Mouse (Mus musculus): ENCODE data around the gene Socs3. TPM values are rescaled to one million over a fixed set of nuclear protein-coding genes. Genes with fewer than 3 reads are reported as not detected.

Gene Socs3
- total RNA-seq, 2 experiments from 2014 or later = 2.1 to 3.2 TPM

DNA sequence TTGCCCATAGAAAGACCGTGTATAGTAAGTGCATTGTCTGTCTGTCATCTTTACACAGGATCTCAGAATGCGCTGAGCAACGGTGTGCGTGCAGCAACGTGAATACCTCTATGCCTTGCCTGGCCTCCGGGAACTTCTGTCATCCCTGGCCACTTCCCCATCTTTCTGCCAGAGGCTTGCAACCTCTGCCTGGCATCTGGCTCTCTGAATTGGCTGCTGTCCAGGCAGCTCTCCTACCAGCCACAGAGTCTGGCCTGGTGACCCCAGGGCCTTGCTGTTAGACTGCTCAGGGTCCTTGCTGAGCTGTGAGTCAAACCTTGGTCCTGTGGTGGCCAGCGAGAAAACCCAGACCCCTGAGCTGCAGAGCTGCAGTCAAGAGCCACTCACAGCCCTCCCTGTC, 11.7 kb downstream of the Socs3 start:
- DNase-seq (ENCODE audit: low spot score in 2 of 2) = no peak

- no peak for DNase-seq (ENCODE audit: low spot score in 2 of 2)
These were observed 14.2 kb downstream of the Socs3 start for GRCm38 (mm10) chr11:117955621-117956020.

DNA sequence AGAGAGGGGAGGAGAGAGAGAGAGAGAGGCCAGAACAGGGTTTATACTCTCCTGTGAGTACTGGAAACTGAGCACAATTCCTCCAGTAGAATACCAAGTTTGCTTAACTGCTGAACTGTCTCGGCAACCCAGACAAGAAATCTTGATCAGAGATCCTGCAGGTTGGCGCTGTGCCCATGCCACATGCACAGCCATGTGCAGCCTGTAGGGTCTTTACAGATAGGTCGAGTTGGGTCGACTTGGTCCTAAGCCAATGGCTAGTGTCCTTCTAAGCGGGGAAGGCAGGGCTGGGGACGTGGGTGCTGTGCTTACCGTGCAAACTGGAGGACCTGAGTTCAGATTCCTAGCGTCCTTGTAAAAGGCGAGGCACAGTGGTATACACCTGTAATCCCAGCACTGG, 15.0 kb downstream of the Socs3 start:
- DNase-seq (ENCODE audit: low spot score in 2 of 2) = no peak

- DNase-seq (ENCODE audit: low spot score in 2 of 2) = no peak
These were observed 15.8 kb downstream of the Socs3 start for GRCm38 (mm10) chr11:117954094-117954493.

DNA sequence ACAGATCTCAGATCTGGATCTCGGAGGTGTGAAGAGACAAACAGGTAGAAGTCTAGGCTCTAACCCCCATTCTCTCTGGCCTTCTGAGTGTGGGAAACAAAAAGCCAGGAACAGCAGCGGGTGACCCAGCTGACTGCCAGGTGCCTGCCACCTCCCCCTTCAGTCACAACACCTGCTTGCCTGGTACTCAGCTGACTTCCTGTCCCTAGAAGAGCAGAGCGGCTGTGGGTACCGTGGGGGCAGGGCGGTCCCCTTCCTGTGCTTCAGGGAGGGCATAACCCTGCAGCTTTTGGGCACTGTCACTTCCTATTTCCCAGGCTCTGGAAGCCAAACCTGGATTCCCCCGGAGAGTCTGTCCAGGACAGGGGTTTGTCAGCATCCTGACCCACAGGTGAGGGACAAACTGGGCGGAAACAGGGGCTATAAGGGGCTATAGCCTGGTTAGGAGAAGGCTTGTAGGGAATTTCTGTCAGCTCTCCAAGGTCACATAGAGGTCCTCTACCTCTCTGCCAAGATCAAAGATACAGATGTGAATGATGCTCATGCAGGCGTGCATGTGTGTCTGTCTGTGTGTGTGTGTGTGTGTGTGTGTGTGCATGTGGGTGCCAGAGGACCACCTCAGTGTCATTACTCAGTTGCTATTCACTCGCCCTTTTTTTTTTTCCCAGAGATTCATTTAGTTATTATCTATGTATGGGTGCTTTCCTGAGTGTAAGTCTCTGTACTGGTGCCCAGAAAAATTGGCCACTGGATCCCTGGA, 17.5 kb downstream of the Socs3 start:
- no peak for DNase-seq (ENCODE audit: low spot score in 2 of 2)

DNA sequence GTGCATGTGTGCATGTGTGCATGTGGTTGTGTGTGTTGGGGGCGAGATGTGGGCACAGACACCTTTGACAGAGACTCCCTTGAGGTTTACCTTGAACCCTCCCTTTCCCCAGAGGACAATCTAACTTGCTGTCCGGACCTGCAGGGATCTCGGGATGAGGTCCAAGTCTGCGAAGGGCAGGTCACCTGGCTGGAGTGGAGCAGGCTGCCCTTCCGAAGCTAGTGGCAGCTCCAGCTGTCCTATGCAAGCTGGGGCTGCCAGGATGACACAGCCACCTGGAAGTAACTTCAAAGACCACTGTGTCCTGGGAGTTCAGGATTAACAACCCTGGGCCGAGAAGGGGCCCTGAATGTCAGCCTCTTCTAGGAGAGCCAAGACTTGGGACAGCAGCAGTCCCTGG, 18.5 kb downstream of the Socs3 start:
- no peak for DNase-seq (ENCODE audit: low spot score in 2 of 2)

DNA sequence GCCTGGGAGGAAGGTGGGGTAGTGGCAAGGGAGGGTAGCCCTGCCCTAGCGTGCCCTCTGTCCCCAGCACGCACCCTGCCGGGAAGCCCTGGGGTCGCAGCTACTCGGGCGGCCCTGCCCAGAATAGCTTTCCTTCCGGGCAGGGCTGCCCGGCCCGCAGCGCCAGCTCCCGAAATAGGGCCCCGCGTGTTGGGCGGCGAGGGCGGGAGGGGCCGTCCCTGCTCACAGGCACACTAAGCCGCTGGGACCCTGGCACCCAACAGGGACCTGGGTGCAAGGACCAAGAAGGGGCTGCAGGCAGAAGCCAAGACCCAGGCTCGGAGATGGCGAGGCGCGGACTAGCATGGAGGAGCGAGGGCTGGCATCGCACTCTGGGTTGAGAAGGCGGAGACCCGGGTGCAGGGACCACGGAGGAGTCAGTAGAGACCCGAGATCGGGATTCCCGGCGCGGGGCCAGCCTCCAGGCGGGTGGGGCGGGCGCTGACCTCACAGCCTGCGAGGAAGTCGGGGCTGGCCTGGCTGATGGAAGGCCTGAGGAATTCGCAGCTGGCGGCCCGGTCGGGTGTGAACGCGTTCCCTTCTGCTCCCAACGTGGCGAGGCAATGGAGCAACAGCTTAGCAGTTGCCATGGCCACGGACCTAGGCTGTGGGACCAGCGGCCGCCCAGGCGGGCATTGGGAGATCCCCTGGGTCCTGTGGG, 20.3 kb downstream of the Socs3 start:
- no peak for DNase-seq (ENCODE audit: low spot score in 2 of 2)

DNA sequence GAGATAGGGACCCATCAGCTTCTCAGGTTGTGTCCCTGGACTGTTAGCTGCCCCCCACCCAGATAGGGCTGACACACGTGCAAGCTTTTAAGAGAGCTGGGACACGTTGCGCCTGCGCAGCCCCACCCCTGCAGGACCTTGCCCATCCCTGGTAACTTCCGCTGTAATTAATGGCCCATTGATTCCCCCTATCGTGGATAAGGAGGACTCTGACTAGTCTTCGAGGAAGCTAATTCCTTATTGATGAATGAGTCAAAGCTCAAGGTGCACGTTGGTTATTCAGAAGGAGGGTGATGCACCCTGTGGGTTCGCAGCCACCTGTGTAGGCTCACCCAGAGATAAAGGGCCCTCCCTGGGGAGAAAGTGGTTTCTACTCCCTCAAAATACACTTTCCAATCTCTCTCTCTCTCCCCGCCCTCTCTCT, 22.8 kb downstream of the Socs3 start:
- no peak for DNase-seq (ENCODE audit: low spot score in 2 of 2)

DNA sequence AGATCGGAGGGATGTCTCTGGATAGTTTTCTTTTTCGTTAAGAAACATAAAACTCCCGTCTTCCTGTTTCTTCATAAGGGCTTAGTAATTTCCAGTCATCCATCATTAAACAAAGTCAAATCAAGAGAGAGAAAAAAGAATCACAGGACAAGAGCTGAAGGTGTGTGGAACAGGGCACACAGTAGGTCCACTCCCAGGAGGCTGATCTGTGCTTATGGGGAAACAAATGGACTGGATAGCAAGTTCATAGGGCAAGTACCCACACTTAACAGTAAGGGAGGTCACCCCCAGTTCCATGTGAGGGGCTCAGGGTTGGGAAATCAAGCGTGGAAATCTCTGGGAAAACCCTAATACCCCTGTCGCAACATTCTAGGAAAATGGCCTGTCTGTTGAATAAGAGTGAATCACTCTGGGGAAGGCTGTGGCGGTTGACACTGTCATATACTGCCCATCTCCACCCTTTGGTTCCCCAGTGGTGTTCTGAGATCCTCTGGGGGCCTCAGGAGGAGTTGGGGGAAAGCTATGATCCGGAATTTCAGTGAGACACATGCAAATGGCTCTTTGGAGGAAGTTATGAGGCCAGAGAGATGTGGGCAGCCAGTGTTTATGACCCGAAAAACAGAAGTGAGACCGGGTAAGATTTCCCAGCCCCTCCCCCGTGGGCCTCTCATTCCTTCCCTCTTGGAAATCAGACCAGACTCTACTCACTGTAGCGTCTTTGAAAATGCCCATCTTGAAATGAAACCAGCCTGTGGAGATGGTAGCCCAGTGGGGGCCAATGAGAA, 23.5 kb downstream of the Socs3 start:
- no peak for DNase-seq (ENCODE audit: low spot score in 2 of 2)

- no peak for DNase-seq (ENCODE audit: low spot score in 2 of 2)
These were observed 28.0 kb downstream of the Socs3 start for GRCm38 (mm10) chr11:117941848-117942247.

- no peak for DNase-seq (ENCODE audit: low spot score in 2 of 2)
These were observed 28.5 kb downstream of the Socs3 start for GRCm38 (mm10) chr11:117941325-117941834.

GRCm38 (mm10) chr11:117940881-117941280, 29.0 kb downstream of the Socs3 start:
- no peak for DNase-seq (ENCODE audit: low spot score in 2 of 2)

DNA sequence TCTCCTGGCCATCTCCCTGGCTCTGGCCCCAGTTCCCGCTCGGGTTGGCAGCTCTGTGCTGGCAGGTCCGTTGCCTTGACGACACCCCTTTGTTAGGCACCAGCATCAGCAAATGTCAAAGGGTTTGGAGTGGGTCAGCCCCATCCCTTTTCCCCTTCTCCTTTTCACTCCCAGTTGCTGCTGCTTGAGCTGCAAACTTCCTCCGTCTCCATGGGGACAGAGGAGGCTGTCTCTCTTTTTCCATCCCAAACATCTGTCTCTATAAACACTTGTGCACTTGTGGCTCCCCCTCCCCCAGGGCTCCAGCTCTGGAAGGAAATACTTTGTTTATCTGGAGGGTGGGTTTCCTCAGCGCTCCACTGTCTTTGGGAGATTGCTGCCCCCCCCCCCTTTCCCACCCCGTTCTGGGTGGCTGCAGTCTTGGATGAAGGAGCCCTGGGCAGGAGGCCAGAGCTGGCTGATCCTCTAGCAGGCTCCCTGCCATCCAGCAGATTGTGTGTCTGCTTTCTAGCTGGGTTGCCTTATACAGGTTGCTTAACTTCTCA, 30.0 kb downstream of the Socs3 start:
- DNase-seq (ENCODE audit: low spot score in 2 of 2) = peak; percentile 77 to 84

- DNase-seq (ENCODE audit: low spot score in 2 of 2) = no peak
These were observed 30.7 kb downstream of the Socs3 start for GRCm38 (mm10) chr11:117939004-117939730.

DNA sequence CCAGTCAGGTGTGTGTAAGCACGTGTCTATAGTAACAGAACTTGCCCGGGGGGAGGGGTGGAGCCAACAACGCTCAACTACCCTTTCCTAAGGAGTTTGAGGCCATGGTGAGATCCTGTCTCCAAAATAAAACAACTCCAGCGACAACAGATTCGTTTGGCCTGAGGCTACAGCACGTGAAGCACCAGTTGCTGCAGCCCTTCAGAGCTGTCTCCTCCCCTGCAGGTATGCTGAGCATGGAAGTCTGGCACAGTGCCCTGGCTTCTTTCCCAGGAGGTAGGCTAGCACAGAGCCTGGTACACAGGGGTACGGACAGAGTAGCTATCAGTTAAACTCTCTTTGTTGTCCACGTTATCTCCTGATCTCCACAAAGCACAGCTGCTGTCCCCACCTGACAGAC, 33.6 kb downstream of the Socs3 start:
- no peak for DNase-seq (ENCODE audit: low spot score in 2 of 2)

DNA sequence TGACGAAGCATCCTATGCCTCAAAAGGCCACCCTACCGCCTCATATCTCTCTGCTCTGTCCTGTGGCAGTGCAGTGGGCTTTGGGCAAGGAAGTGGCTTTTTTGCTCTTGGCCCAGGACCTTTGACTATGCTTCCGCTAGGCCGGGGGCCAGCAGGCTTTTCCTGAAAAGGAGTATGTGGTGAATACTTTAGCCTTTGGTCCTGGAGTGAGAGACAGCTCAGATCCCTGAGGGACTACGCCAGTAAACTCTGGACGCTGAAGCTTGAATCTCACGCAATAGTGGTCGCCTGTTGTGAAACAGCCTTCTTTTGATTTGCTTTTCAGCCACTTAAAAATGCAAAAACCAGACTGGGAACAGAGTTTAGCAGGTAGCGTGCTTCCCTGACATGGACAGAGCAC, 34.2 kb downstream of the Socs3 start:
- DNase-seq (ENCODE audit: low spot score in 2 of 2) = no peak

GRCm38 (mm10) chr11:117934576-117935368, 35.1 kb downstream of the Socs3 start:
- DNase-seq (ENCODE audit: low spot score in 2 of 2) = no peak

DNA sequence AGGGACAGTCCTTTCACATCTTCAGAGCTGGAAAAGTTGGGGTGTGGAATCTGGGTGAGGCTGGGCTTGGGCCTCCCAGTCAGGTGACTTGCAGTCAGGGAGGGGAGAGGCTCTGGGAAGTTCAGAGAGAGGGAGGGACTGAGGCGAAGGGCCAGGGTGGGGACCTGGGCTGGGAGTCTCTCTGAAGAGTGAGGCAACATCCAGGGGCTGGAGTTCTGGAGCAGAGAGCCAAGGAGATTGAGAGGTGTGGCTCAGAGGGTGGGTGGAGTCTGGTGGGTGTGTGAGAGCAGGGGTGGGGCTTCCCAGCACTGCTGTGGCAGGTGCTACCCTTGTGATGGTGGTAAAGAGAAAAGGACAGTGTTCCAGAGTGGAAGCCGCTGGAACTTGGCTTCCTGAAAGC, 35.7 kb downstream of the Socs3 start:
- DNase-seq (ENCODE audit: low spot score in 2 of 2) = no peak

DNA sequence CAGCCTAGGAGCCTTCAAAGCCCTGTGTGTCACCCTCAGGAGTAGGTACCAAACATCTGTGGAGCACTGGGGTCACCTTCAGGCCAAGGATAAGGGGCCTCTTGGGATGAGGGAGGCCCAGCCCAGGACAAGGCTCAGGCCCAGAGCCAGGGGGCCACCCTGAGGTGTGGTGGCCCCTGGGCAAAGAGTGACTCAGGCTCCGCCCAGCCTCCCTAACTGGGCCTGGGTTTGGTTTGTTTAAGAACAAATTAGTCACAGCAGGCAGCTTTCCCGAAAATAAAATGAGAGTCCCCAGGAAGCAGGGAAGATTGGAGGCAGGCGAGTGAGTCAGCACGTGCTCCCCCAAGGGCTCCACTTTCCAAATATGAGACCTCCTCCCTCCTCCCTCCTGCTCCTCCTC, 37.7 kb downstream of the Socs3 start:
- no peak for DNase-seq (ENCODE audit: low spot score in 2 of 2)

GRCm38 (mm10) chr11:117931576-117931975, 38.3 kb downstream of the Socs3 start:
- no peak for DNase-seq (ENCODE audit: low spot score in 2 of 2)
